Comparison of ENCODE assay signal across 24 mouse cellular contexts in the genomic region with DNA sequence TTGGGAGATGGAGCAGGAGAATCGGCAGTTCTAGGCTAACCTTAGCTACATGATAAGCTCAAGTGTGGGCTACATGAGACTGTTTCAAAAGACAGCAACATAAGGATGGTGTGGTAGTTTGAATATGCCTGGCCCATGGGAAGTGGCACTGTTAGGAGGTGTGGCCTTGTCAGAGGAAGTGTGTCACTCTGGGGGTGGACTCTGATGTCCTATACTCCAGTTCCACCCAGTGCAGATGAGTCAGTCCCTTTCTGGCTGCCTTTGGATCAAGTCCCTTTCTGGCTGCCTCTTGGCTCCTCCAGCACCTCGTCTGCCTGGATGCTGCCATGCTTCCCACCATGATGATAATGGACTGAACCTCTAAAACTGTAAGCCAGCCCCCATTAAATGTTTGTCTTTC. TPM values are rescaled to one million over a fixed set of nuclear protein-coding genes. Genes with fewer than 3 reads are reported as not detected.
DNase-seq lines count a peak whose midpoint lies in the region; ATAC-seq and TF ChIP-seq lines count a peak whose summit lies in the region.
"Had no signal": no experiment of that assay in that cellular context is flagged by ENCODE, and none has a peak within 500 bp of the region (broad histone marks: within the 10 kb centered on the region; RNA-seq: fewer than 3 reads in every experiment).

No protein-coding gene starts in this region.

- no peaks in the 10 kb centered on the region for H3K4me1 ChIP-seq in liver, postnatal 0 days (ENCODE audit: insufficient read depth)
- no peaks in the 10 kb centered on the region for H3K4me1 ChIP-seq in liver, embryonic 11.5 days (replicated peaks; ENCODE audit: control insufficient read depth, insufficient read depth, low read length)
- H3K4me1 ChIP-seq: hindbrain, embryonic 12.5 days; hindbrain, embryonic 15.5 days had no signal

- ATAC-seq in liver, postnatal 0 days: peak; percentile 53
- ATAC-seq in liver, embryonic 11.5 days (replicated peaks; ENCODE audit: low FRiP score): no peak
- no peak for ATAC-seq in frontal cortex, adult (ENCODE audit: low TSS enrichment)
- ATAC-seq: forebrain, embryonic 14.5 days; forebrain, postnatal 0 days; intestine, postnatal 0 days had no signal

- no peak overlapping the region for H3K4me3 ChIP-seq in liver, postnatal 0 days (ENCODE audit: low read depth, low read length)
- H3K4me3 ChIP-seq in liver, embryonic 11.5 days (ENCODE audit: low read depth, low read length): no peak overlapping the region
- H3K4me3 ChIP-seq: heart, embryonic 10.5 days; heart, embryonic 13.5 days; hindbrain, embryonic 12.5 days; hindbrain, embryonic 15.5 days had no signal

- 71% methylated on average over 2 of the region's 2 CpGs for WGBS in liver, postnatal 0 days (ENCODE audit: insufficient replicate concordance)
- 82% methylated on average over 2 of the region's 2 CpGs for WGBS in liver, embryonic 11.5 days

- H3K36me3 ChIP-seq in liver, postnatal 0 days (replicated peaks; ENCODE audit: insufficient read depth, low read length): 0 out of 2 replicates have a peak, but pooled peaks cover 12% of the 10 kb centered on the region
- H3K36me3 ChIP-seq in liver, embryonic 11.5 days (ENCODE audit: control insufficient read depth, insufficient read depth, low read length): peaks cover 40% of the 10 kb centered on the region
- H3K36me3 ChIP-seq: hindbrain, embryonic 15.5 days had no signal

- no peaks in the 10 kb centered on the region for H3K9me3 ChIP-seq in liver, postnatal 0 days (ENCODE audit: low read length)
- no peaks in the 10 kb centered on the region for H3K9me3 ChIP-seq in liver, embryonic 11.5 days (ENCODE audit: control insufficient read depth, low read length)
- H3K9me3 ChIP-seq: G1E; heart, embryonic 10.5 days; heart, embryonic 13.5 days; hindbrain, embryonic 12.5 days; hindbrain, embryonic 15.5 days had no signal

- TF ChIP-seq CTCF in liver, postnatal 0 days (IDR thresholded peaks at IDR 0.05; ENCODE audit: low read depth): no peak

- H3K4me2 ChIP-seq in liver, postnatal 0 days (ENCODE audit: low read depth, low read length): no peak overlapping the region
- no peak overlapping the region for H3K4me2 ChIP-seq in liver, embryonic 11.5 days
- H3K4me2 ChIP-seq: heart, embryonic 13.5 days; hindbrain, embryonic 12.5 days; hindbrain, embryonic 15.5 days had no signal

- no peaks in the 10 kb centered on the region for H3K27me3 ChIP-seq in liver, postnatal 0 days (ENCODE audit: insufficient read depth, low read length)
- no peaks in the 10 kb centered on the region for H3K27me3 ChIP-seq in liver, embryonic 11.5 days (replicated peaks; ENCODE audit: control insufficient read depth, insufficient read depth, low read length)
- H3K27me3 ChIP-seq: CH12.LX; heart, embryonic 13.5 days; hindbrain, embryonic 12.5 days; hindbrain, embryonic 15.5 days had no signal

- DNase-seq in liver, postnatal 0 days: no peak
- DNase-seq in liver, embryonic 11.5 days (ENCODE audit: low spot score): no peak
- DNase-seq in 416B (ENCODE audit: low read depth) (peak; percentile 85), adipocyte (ENCODE audit: low spot score) (peak; percentile 21)
- no peak for DNase-seq in lung, postnatal 14 days
- DNase-seq in layer of hippocampus, adult 11-12 months (ENCODE audit: low spot score): no peak
- DNase-seq: adrenal gland, postnatal 10 days; adrenal gland, postnatal 36 days; cerebellum, adult 18-20 months; cerebellum, adult 9-10 months; cerebellum, postnatal 14 days; forebrain, postnatal 0 days; gastrocnemius, postnatal 25 days; heart, adult 18-20 months; heart, postnatal 14 days had no signal

- H3K27ac ChIP-seq in liver, postnatal 0 days (ENCODE audit: low read depth): no peak overlapping the region
- H3K27ac ChIP-seq in liver, embryonic 11.5 days (ENCODE audit: low read depth, low read length): no peak overlapping the region
- H3K27ac ChIP-seq: heart, embryonic 10.5 days; heart, embryonic 13.5 days; hindbrain, embryonic 12.5 days; hindbrain, embryonic 15.5 days had no signal

- no peak for TF ChIP-seq EP300 in liver, postnatal 0 days (IDR thresholded peaks at IDR 0.05; ENCODE audit: low read depth)

- no peak overlapping the region for H3K9ac ChIP-seq in liver, postnatal 0 days (replicated peaks)
- no peak overlapping the region for H3K9ac ChIP-seq in liver, embryonic 11.5 days (ENCODE audit: low read depth, low read length)
- H3K9ac ChIP-seq: forebrain, postnatal 0 days; heart, embryonic 13.5 days; hindbrain, embryonic 12.5 days; hindbrain, embryonic 15.5 days had no signal

RNA-seq across cellular contexts. Expression of a gene that starts 25.6 kb away (rescaled TPM):
- polyA plus RNA-seq in liver, postnatal 0 days (2015; fragmentation: Nextera tagmentation; extraction: Ambion mirVana): 6.3 TPM in 2 replicates
- 39.7 and 46.8 TPM in 2 replicates for polyA plus RNA-seq in liver, embryonic 11.5 days (2014; fragmentation: Nextera tagmentation; extraction: Ambion mirVana)

RNA-seq across cellular contexts. Expression of a gene that starts 38.6 kb away (rescaled TPM):
- polyA plus RNA-seq in liver, postnatal 0 days (2015; fragmentation: Nextera tagmentation; extraction: Ambion mirVana): 3.9 and 4.5 TPM in 2 replicates
- 9.2 and 10.7 TPM in 2 replicates for polyA plus RNA-seq in liver, embryonic 11.5 days (2014; fragmentation: Nextera tagmentation; extraction: Ambion mirVana)

RNA-seq across cellular contexts. Expression of a gene that starts 38.8 kb away (rescaled TPM):
- polyA plus RNA-seq in liver, postnatal 0 days (2015; fragmentation: Nextera tagmentation; extraction: Ambion mirVana): 4.9 and 5.5 TPM in 2 replicates
- 16.0 and 18.8 TPM in 2 replicates for polyA plus RNA-seq in liver, embryonic 11.5 days (2014; fragmentation: Nextera tagmentation; extraction: Ambion mirVana)

RNA-seq across cellular contexts. Expression of a gene that starts 39.7 kb away (rescaled TPM):
- 0.80 and 1.1 TPM in 2 replicates for polyA plus RNA-seq in liver, postnatal 0 days (2015; fragmentation: Nextera tagmentation; extraction: Ambion mirVana)
- 6.5 and 6.7 TPM in 2 replicates for polyA plus RNA-seq in liver, embryonic 11.5 days (2014; fragmentation: Nextera tagmentation; extraction: Ambion mirVana)

RNA-seq across cellular contexts. Expression of a gene that starts 56.8 kb away (rescaled TPM):
- 4.2 and 6.6 TPM in 2 replicates for polyA plus RNA-seq in liver, postnatal 0 days (2015; fragmentation: Nextera tagmentation; extraction: Ambion mirVana)
- 2.0 and 2.2 TPM in 2 replicates for polyA plus RNA-seq in liver, embryonic 11.5 days (2014; fragmentation: Nextera tagmentation; extraction: Ambion mirVana)

Comparison
In these comparisons a context has a peak if more than half of its experiments do, and no peak if none do; other contexts are left out.
1. DNase-seq: peak in 416B (single experiment) and adipocyte (single experiment); none in liver, postnatal 0 days (single experiment), liver, embryonic 11.5 days (single experiment), lung, postnatal 14 days (single experiment) and layer of hippocampus, adult 11-12 months (single experiment).